In genomic region chr10:117147463-117148360, GRCm38 (mm10) we compare ENCODE assay signal across 8 mouse cellular contexts. TPM values are rescaled to one million over a fixed set of nuclear protein-coding genes. Genes with fewer than 3 reads are reported as not detected.
DNase-seq lines count a peak whose midpoint lies in the region; ATAC-seq lines count a peak whose summit lies in the region.

No protein-coding gene starts in this region.

- no peak for DNase-seq in frontal cortex, adult 2 months (ENCODE audit: extremely low spot score in 1 of 2, low spot score in 1 of 2)
- peak; percentile 29 for DNase-seq in CD4-positive helper T cell, adult 2 months (ENCODE audit: low read depth, low spot score)
- DNase-seq in cerebellum, postnatal 36 days: peak; percentile 23 to 31
- DNase-seq in B cell, adult 2 months: no peak

- peak overlapping the region; percentile 94 for H3K9ac ChIP-seq in heart, embryonic 15.5 days
- peak overlapping the region; percentile 95 for H3K9ac ChIP-seq in limb, embryonic 12.5 days (replicated peaks)
- peak overlapping the region; percentile 88 for H3K9ac ChIP-seq in midbrain, embryonic 15.5 days

- no peaks in the 10 kb centered on the region for H3K36me3 ChIP-seq in heart, embryonic 15.5 days
- H3K36me3 ChIP-seq in limb, embryonic 12.5 days: no peaks in the 10 kb centered on the region
- no peaks in the 10 kb centered on the region for H3K36me3 ChIP-seq in midbrain, embryonic 15.5 days (replicated peaks)

- H3K4me1 ChIP-seq in heart, embryonic 15.5 days (replicated peaks): peaks cover 69% of the 10 kb centered on the region
- H3K4me1 ChIP-seq in limb, embryonic 12.5 days (replicated peaks): peaks cover 56% of the 10 kb centered on the region
- peaks cover 43% of the 10 kb centered on the region for H3K4me1 ChIP-seq in midbrain, embryonic 15.5 days

- no peaks in the 10 kb centered on the region for H3K9me3 ChIP-seq in heart, embryonic 15.5 days (replicated peaks)
- H3K9me3 ChIP-seq in limb, embryonic 12.5 days: no peaks in the 10 kb centered on the region
- no peaks in the 10 kb centered on the region for H3K9me3 ChIP-seq in midbrain, embryonic 15.5 days

- ATAC-seq in frontal cortex, adult (ENCODE audit: low TSS enrichment): peak; percentile 24; the same call in 1 of the 2 replicates
- ATAC-seq in heart, embryonic 15.5 days (replicated peaks; ENCODE audit: insufficient number of reproducible peaks, insufficient read depth, low FRiP score, low read depth): peak; percentile 23
- no peak for ATAC-seq in limb, embryonic 12.5 days (ENCODE audit: insufficient number of reproducible peaks, insufficient read depth, low FRiP score, low TSS enrichment, low read depth)
- peak; percentile 58 for ATAC-seq in midbrain, embryonic 15.5 days (replicated peaks)

- no peaks in the 10 kb centered on the region for H3K27me3 ChIP-seq in heart, embryonic 15.5 days
- H3K27me3 ChIP-seq in limb, embryonic 12.5 days: no peaks in the 10 kb centered on the region
- peaks cover 10% of the 10 kb centered on the region; the same call in 1 of the 2 replicates for H3K27me3 ChIP-seq in midbrain, embryonic 15.5 days (replicated peaks)

- WGBS in heart, embryonic 15.5 days: under 1% methylated on average over 60 of the region's 72 CpGs
- WGBS in limb, embryonic 12.5 days: under 1% methylated on average over 71 of the region's 72 CpGs
- under 1% methylated on average over 72 of the region's 72 CpGs for WGBS in midbrain, embryonic 15.5 days

- H3K4me3 ChIP-seq in heart, embryonic 15.5 days: peak overlapping the region; percentile 88
- H3K4me3 ChIP-seq in limb, embryonic 12.5 days (replicated peaks): peak overlapping the region; percentile 99
- H3K4me3 ChIP-seq in midbrain, embryonic 15.5 days: peak overlapping the region; percentile 81

- peak overlapping the region; percentile 74 for H3K4me2 ChIP-seq in heart, embryonic 15.5 days
- H3K4me2 ChIP-seq in limb, embryonic 12.5 days: peak overlapping the region; percentile 71
- peak overlapping the region; percentile 63 for H3K4me2 ChIP-seq in midbrain, embryonic 15.5 days

- peak overlapping the region; percentile 92 for H3K27ac ChIP-seq in heart, embryonic 15.5 days
- H3K27ac ChIP-seq in limb, embryonic 12.5 days: peak overlapping the region; percentile 95
- peak overlapping the region; percentile 86 for H3K27ac ChIP-seq in midbrain, embryonic 15.5 days

RNA-seq across cellular contexts. Expression of gene Frs2, which starts 0.6 kb away (rescaled TPM):
- 33.4 and 34.2 TPM in 2 replicates for polyA plus RNA-seq in frontal cortex, adult 2 months (2012; rRNA removed)
- 14.8 and 14.9 TPM in 2 replicates for polyA plus RNA-seq in heart, embryonic 15.5 days (2015; fragmentation: Nextera tagmentation; extraction: Ambion mirVana)
- polyA plus RNA-seq in limb, embryonic 12.5 days (2016; fragmentation: Nextera tagmentation; extraction: Ambion mirVana): 21.2 and 24.8 TPM in 2 replicates
- 21.0 and 22.0 TPM in 2 replicates for polyA plus RNA-seq in midbrain, embryonic 15.5 days (2015; fragmentation: Nextera tagmentation; extraction: Ambion mirVana)

Comparison
In these comparisons a context has a peak if more than half of its experiments do, and no peak if none do; other contexts are left out.
1. DNase-seq: peak in CD4-positive helper T cell, adult 2 months (single experiment) and cerebellum, postnatal 36 days (2 of 2); none in frontal cortex, adult 2 months (0 of 2) and B cell, adult 2 months (0 of 2).
2. Peak in every context shown above with its lines, with median percentiles within 50 percentile points of each other: H3K27ac ChIP-seq, H3K4me2 ChIP-seq, H3K4me3 ChIP-seq and H3K9ac ChIP-seq.